Mouse (Mus musculus) heart, embryonic 11.5 days (tissue): ENCODE results near the gene Pdlim4. TPM values are rescaled to one million over a fixed set of nuclear protein-coding genes. Genes with fewer than 3 reads are reported as not detected.

Source experiments
- ATAC-seq: fragments of 200-750 bp; cut with Nextera tagmentation; replicated peaks from 2 replicates; pipeline ENCODE4 v1.8.0; 2017; ENCODE audit warnings: moderate library complexity; ENCODE audit not compliant: insufficient number of reproducible peaks, low FRiP score, low TSS enrichment
- H3K27ac ChIP-seq: fragments of 300-500 bp; sonication (generic); 2 replicates; pipeline ENCODE4 v1.5.1; 2014; ENCODE audit warnings: mild to moderate bottlenecking, low read depth, low read length
- H3K27me3 ChIP-seq: fragments of 300-500 bp; sonication (generic); 2 replicates; pipeline ENCODE4 v1.6.1; 2014; ENCODE audit warnings: mild to moderate bottlenecking, low read length, mixed read lengths; ENCODE audit not compliant: control insufficient read depth, insufficient read depth
- H3K36me3 ChIP-seq: fragments of 300-500 bp; sonication (generic); 2 replicates; pipeline ENCODE4 v1.6.1; 2014; ENCODE audit warnings: mild to moderate bottlenecking, low read length, moderate library complexity, mixed read lengths; ENCODE audit not compliant: control insufficient read depth, insufficient read depth
- H3K4me1 ChIP-seq: fragments of 300-500 bp; sonication (generic); 2 replicates; pipeline ENCODE4 v1.6.1; 2014; ENCODE audit warnings: low read length; ENCODE audit not compliant: control insufficient read depth, insufficient read depth
- H3K4me2 ChIP-seq: fragments of 300-500 bp; sonication (generic); 2 replicates; pipeline ENCODE4 v1.6.1; 2014; ENCODE audit warnings: mild to moderate bottlenecking, moderate library complexity
- H3K4me3 ChIP-seq: fragments of 300-500 bp; sonication (generic); 2 replicates; pipeline ENCODE4 v1.5.1; 2014; ENCODE audit warnings: low read depth, low read length
- H3K9ac ChIP-seq: fragments of 300-500 bp; sonication (generic); 2 replicates; pipeline ENCODE4 v1.6.1; 2014; ENCODE audit warnings: mild to moderate bottlenecking, low read depth, low read length, moderate library complexity
- H3K9me3 ChIP-seq: fragments of 300-500 bp; sonication (generic); replicated peaks from 2 replicates; pipeline ENCODE4 v1.6.1; 2016; ENCODE audit warnings: low read length; ENCODE audit not compliant: control insufficient read depth
- WGBS: fragments of 180-500 bp; shearing (Covaris S2); extraction: QIAGEN DNeasy Blood & Tissue Kit; methylation state at CpG from one replicate; pipeline ENCODE4 v1.1.7; 2014; ENCODE audit not compliant: insufficient replicate concordance; 5-methylcytosine and 5-hydroxymethylcytosine counted together
- polyA plus RNA-seq: library from polyadenylated mRNA; unstranded; fragments of >200 nt; fragmentation: Nextera tagmentation; extraction: Ambion mirVana; gene quantifications from 2 replicates; pipeline ENCODE4 v1.2.1, GENCODE M21; 2014

Gene Pdlim4
- polyA plus RNA-seq, 1 experiment from 2014 or later, result 12.0 TPM

- Histone ChIP-seq H3K36me3 (no peaks in the 10 kb centered on the region), H3K4me1 (peaks cover 4% of the 10 kb centered on the region; the same call in 1 of the 2 replicates), H3K4me2 (no peak overlapping the region), H3K27ac (no peak overlapping the region), H3K27me3 (no peaks in the 10 kb centered on the region), H3K4me3 (no peak overlapping the region), H3K9ac (no peak overlapping the region), H3K9me3 (no peaks in the 10 kb centered on the region)
- 79% methylated on average over 7 of the region's 7 CpGs for WGBS
- ATAC-seq, result no peak
Observed at GRCm38 (mm10) chr11:54088253-54088946, 19.6 kb upstream of the Pdlim4 start.

DNA sequence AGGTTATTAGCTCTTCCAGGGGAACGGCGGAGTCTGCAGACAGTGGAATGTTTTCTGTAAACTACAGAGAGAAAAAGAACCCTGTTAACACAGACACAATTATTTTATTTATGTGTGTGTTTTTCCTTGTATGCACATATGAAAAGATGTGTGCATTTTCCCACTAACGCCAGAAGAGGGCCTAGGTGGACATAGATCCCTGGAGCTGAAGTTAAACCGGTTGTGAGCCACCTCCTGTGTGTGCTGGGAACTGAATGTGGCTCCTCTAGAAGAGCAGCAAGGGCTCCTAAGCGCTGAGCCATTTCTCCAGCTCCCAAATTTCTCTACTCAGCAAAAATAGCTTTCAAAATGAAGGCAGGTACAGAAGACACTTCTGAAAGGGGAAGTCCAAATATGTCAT, 17.0 kb upstream of the Pdlim4 start:
- no peak overlapping the region for H3K9ac ChIP-seq
- ATAC-seq, result no peak
- H3K9me3 ChIP-seq, result no peaks in the 10 kb centered on the region
- no peak overlapping the region for H3K27ac ChIP-seq
- H3K36me3 ChIP-seq, result no peaks in the 10 kb centered on the region
- no peaks in the 10 kb centered on the region for H3K27me3 ChIP-seq
- WGBS, result 60% methylated on average over 5 of the region's 5 CpGs
- H3K4me1 ChIP-seq, result no peaks in the 10 kb centered on the region
- H3K4me2 ChIP-seq, result no peak overlapping the region
- no peak overlapping the region for H3K4me3 ChIP-seq

- Histone ChIP-seq H3K4me2 (no peak overlapping the region), H3K27me3 (no peaks in the 10 kb centered on the region), H3K9ac (no peak overlapping the region), H3K4me3 (no peak overlapping the region), H3K9me3 (no peaks in the 10 kb centered on the region), H3K36me3 (no peaks in the 10 kb centered on the region), H3K27ac (no peak overlapping the region), H3K4me1 (no peaks in the 10 kb centered on the region)
- no peak for ATAC-seq
- 87% methylated on average over 1 of the region's 1 CpGs for whole genome bisulfite sequencing
Observed at GRCm38 (mm10) chr11:54084976-54085375, 16.2 kb upstream of the Pdlim4 start.

GRCm38 (mm10) chr11:54082725-54083124, 13.9 kb upstream of the Pdlim4 start:
- H3K9me3 ChIP-seq, result no peaks in the 10 kb centered on the region
- no peak overlapping the region for H3K27ac ChIP-seq
- H3K9ac ChIP-seq, result no peak overlapping the region
- no peaks in the 10 kb centered on the region for H3K27me3 ChIP-seq
- ATAC-seq, result no peak
- H3K4me2 ChIP-seq, result no peak overlapping the region
- no peaks in the 10 kb centered on the region for H3K36me3 ChIP-seq
- no peak overlapping the region for H3K4me3 ChIP-seq
- no peaks in the 10 kb centered on the region for H3K4me1 ChIP-seq
- 85% methylated on average over 5 of the region's 5 CpGs for WGBS

- ATAC-seq, result no peak
- no peak overlapping the region for H3K9ac ChIP-seq
- no peaks in the 10 kb centered on the region for H3K9me3 ChIP-seq
- H3K27me3 ChIP-seq, result peaks cover 9% of the 10 kb centered on the region
- no peaks in the 10 kb centered on the region for H3K4me1 ChIP-seq
- H3K27ac ChIP-seq, result no peak overlapping the region
- no peak overlapping the region for H3K4me3 ChIP-seq
- WGBS, result 30% methylated on average over 7 of the region's 7 CpGs
- H3K4me2 ChIP-seq, result no peak overlapping the region
- H3K36me3 ChIP-seq, result no peaks in the 10 kb centered on the region
Observed at GRCm38 (mm10) chr11:54080435-54080834, 11.6 kb upstream of the Pdlim4 start.

DNA sequence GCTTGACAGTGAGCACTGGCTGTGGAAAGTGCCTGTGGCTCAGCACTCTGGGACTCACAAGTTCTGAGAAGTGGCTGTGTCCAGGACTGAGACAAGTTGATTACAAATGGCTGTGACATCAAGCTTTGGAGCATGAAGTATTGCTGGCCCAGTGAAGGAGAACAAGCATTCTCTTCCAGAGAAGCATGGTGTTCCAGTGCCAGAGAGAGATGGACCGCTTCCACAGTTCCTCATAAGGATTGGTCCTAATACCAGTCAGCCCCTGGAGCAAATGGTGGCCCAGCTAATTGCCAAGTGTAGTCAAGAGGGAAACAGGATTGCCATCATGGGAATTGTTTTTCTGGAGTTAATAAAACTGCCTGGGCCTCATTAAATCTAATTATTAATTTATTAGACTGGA, 7.3 kb upstream of the Pdlim4 start:
- H3K9me3 ChIP-seq, result no peaks in the 10 kb centered on the region
- no peak overlapping the region for H3K27ac ChIP-seq
- no peak overlapping the region for H3K4me2 ChIP-seq
- H3K36me3 ChIP-seq, result no peaks in the 10 kb centered on the region
- no peak overlapping the region for H3K9ac ChIP-seq
- H3K4me3 ChIP-seq, result no peak overlapping the region
- peaks cover 20% of the 10 kb centered on the region for H3K27me3 ChIP-seq
- peaks cover 9% of the 10 kb centered on the region; the same call in 1 of the 2 replicates for H3K4me1 ChIP-seq
- no peak for ATAC-seq
- 95% methylated on average over 1 of the region's 1 CpGs for WGBS

- Histone ChIP-seq H3K36me3 (no peaks in the 10 kb centered on the region), H3K4me2 (no peak overlapping the region), H3K4me3 (no peak overlapping the region), H3K9me3 (no peaks in the 10 kb centered on the region), H3K27ac (no peak overlapping the region), H3K4me1 (peaks cover 9% of the 10 kb centered on the region; the same call in 1 of the 2 replicates), H3K9ac (no peak overlapping the region), H3K27me3 (peaks cover 26% of the 10 kb centered on the region)
- 74% methylated on average over 6 of the region's 6 CpGs for WGBS
- no peak for ATAC-seq
Observed at GRCm38 (mm10) chr11:54075353-54075752, 6.5 kb upstream of the Pdlim4 start.

- Histone ChIP-seq H3K4me3 (no peak overlapping the region), H3K36me3 (no peaks in the 10 kb centered on the region), H3K27me3 (peaks cover 44% of the 10 kb centered on the region), H3K27ac (no peak overlapping the region), H3K9me3 (no peaks in the 10 kb centered on the region), H3K4me2 (no peak overlapping the region), H3K9ac (no peak overlapping the region), H3K4me1 (peaks cover 9% of the 10 kb centered on the region; the same call in 1 of the 2 replicates)
- WGBS, result 52% methylated on average over 4 of the region's 4 CpGs
- no peak for ATAC-seq
Observed at GRCm38 (mm10) chr11:54073291-54073690, 4.5 kb upstream of the Pdlim4 start.
